Mouse (Mus musculus) midbrain, embryonic 15.5 days (tissue): ENCODE measurements around the gene Bnc1. TPM values are rescaled to one million over a fixed set of nuclear protein-coding genes. Genes with fewer than 3 reads are reported as not detected.

Experiments
- ATAC-seq: fragments of 200-750 bp; cut with Nextera tagmentation; replicated peaks from 2 replicates; pipeline ENCODE4 v1.8.0; 2017; ENCODE audit warnings: moderate TSS enrichment
- H3K27ac ChIP-seq: fragments of 300-500 bp; sonication (generic); 2 replicates; pipeline ENCODE4 v1.5.1; 2015; ENCODE audit warnings: mild to moderate bottlenecking, inconsistent platforms
- H3K27me3 ChIP-seq: fragments of 300-500 bp; sonication (generic); replicated peaks from 2 replicates; pipeline ENCODE4 v1.6.1; 2015; ENCODE audit warnings: inconsistent platforms
- H3K36me3 ChIP-seq: fragments of 300-500 bp; sonication (generic); replicated peaks from 2 replicates; pipeline ENCODE4 v1.6.1; 2015; ENCODE audit warnings: inconsistent platforms
- H3K4me1 ChIP-seq: fragments of 300-500 bp; sonication (generic); 2 replicates; pipeline ENCODE4 v1.6.1; 2015; ENCODE audit warnings: inconsistent platforms
- H3K4me2 ChIP-seq: fragments of 300-500 bp; sonication (generic); 2 replicates; pipeline ENCODE4 v1.6.1; 2015; ENCODE audit warnings: inconsistent platforms, mild to moderate bottlenecking, moderate library complexity
- H3K4me3 ChIP-seq: fragments of 300-500 bp; sonication (generic); 2 replicates; pipeline ENCODE4 v1.5.1; 2015; ENCODE audit warnings: mild to moderate bottlenecking, inconsistent platforms
- H3K9ac ChIP-seq: fragments of 300-500 bp; sonication (generic); 2 replicates; pipeline ENCODE4 v1.6.1; 2015; ENCODE audit warnings: mild to moderate bottlenecking, inconsistent platforms
- H3K9me3 ChIP-seq: fragments of 300-500 bp; sonication (generic); 2 replicates; pipeline ENCODE4 v1.6.1; 2016; ENCODE audit warnings: inconsistent platforms
- WGBS: fragments of 180-500 bp; shearing (Covaris S2); methylation state at CpG from one replicate; pipeline ENCODE4 v1.1.7; 2015; ENCODE audit warnings: mixed read lengths; 5-methylcytosine and 5-hydroxymethylcytosine counted together
- polyA plus RNA-seq: library from polyadenylated mRNA; unstranded; fragments of >200 nt; fragmentation: Nextera tagmentation; extraction: Ambion mirVana; gene quantifications from 2 replicates; pipeline ENCODE4 v1.2.1, GENCODE M21; 2015

The Bnc1 gene
- polyA plus RNA-seq, result 0.08 and 0.20 TPM in 2 replicates

DNA sequence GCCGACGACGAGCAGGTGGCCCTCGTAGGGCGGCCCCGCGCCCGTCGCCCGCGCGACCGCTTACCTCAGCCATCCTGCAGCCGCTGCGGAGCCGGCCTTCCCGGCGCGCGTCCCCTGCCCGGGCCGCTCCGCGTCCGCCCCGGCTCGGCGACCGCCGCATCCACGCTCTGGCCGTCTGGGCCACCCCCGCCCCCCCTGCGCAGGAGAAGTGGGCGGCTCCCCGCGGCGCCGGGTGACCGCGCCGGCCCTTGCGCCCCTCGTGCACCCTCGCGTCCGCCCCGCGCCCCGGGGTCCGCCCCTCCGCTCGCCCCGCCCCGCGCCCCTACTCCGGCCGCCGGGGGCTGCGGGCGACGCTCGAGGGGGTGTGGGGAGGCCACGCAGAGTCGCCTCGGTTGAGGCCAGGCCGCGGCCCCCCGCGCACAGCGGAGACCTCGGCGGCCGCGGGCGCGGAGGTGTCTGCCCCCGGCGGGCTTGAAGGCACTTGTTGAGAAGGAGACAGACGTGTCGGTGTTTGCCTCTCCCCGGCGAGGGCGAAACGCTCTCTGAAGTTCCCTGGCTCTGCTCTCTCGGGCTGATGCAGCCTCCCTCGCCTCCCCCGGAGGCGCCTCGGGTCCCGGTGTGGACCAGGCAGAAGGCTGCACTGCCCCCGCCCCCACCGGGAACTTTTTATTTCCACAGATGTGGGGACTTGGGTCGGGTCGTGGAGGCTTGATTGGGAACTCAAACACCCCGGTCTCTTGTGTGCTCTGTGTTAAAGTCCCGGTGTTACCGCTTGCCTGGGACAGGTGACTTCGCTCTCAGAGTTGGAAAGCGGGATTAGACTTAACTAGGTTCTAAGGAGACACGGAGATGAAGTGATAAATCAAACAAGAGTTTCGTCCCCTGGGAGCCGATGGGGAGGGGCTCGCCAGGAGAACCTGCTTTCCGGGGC is at the start of gene Bnc1:
TSS of gene Bnc1 (minus strand) at position 162 of the 931 bp plus-strand sequence.
- Histone ChIP-seq H3K27me3 (peaks cover 74% of the 10 kb centered on the region), H3K36me3 (no peaks in the 10 kb centered on the region), H3K4me1 (peaks cover 13% of the 10 kb centered on the region), H3K4me2 (peak within 1 kb of the TSS; percentile 89), H3K9me3 (no peaks in the 10 kb centered on the region), H3K4me3 (peak within 1 kb of the TSS; percentile 47), H3K9ac (peak within 1 kb of the TSS; percentile 20; the same call in 1 of the 2 replicates), H3K27ac (no peak within 1 kb of the TSS)
- ATAC-seq, result peak; percentile 74
- WGBS, result 1% methylated on average over 78 of the region's 105 CpGs

DNA sequence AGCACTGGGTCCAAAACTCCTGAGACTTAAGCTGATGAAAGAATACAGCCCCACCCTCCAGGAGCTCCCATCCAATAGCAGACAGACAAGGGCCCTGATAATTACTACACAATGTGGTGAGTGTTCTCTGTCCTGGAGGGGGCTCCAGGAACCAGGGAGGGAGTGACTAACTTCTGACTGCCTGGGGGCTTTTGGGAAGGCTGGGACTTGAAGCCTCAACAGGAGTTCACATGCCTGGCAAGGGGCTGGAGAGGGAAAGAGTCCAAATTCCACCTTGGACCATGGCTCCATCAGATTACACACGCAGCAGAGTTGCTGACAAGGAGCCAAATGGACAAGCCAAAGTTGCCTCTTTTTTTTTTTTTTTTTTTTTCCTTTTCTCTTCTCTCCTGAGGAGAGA is 41.3 kb upstream of the Bnc1 start:
- Histone ChIP-seq H3K4me1 (no peaks in the 10 kb centered on the region), H3K36me3 (no peaks in the 10 kb centered on the region), H3K4me3 (no peak overlapping the region), H3K9me3 (no peaks in the 10 kb centered on the region), H3K4me2 (no peak overlapping the region), H3K9ac (no peak overlapping the region), H3K27ac (no peak overlapping the region), H3K27me3 (no peaks in the 10 kb centered on the region)
- WGBS, result 71% methylated on average over 1 of the region's 1 CpGs
- ATAC-seq, result no peak

DNA sequence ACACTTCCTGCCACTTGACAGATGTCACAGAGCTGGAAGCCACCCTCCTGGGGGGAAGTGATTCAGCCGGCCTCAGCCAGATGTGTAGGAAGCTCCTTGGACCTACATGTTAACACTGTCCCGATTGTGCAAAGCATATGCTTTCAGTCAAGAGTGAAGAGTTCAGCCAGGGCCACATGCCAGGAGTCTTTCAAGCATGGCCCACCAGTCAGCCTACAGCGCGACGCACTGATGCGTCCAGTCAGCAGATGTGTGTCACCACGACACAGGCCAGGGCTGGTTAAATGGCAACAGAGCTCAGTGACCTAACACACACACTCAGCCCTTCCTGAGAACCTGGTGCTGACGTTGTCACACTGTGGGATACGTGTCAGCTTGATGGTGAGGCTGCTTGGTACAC is 37.6 kb upstream of the Bnc1 start:
- Histone ChIP-seq H3K4me3 (no peak overlapping the region), H3K9ac (no peak overlapping the region), H3K27ac (no peak overlapping the region), H3K9me3 (no peaks in the 10 kb centered on the region), H3K4me2 (no peak overlapping the region), H3K36me3 (no peaks in the 10 kb centered on the region), H3K4me1 (no peaks in the 10 kb centered on the region), H3K27me3 (no peaks in the 10 kb centered on the region)
- ATAC-seq, result peak; percentile 27; the same call in 1 of the 2 replicates
- WGBS, result 68% methylated on average over 9 of the region's 9 CpGs

DNA sequence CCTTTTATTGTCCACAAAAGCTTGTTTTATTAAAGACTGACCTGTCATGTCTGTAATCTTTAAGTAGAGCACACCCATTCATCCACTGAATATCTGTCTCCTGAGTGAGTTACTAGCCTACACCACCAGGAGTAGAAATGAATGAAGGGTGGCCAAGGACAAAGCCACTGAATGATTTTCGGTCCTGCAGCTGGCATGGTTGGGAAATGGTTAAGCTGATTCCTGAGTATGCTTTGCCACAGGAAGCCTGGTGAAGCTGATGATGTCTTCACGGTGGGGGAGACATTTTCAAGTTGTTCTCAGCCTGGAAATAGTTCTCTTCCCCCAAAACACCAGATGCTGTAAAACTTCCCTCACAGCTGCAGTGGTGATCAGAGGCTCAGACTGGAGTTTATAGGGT is 33.7 kb upstream of the Bnc1 start:
- no peak for ATAC-seq
- WGBS, result 68% methylated on average over 2 of the region's 2 CpGs

DNA sequence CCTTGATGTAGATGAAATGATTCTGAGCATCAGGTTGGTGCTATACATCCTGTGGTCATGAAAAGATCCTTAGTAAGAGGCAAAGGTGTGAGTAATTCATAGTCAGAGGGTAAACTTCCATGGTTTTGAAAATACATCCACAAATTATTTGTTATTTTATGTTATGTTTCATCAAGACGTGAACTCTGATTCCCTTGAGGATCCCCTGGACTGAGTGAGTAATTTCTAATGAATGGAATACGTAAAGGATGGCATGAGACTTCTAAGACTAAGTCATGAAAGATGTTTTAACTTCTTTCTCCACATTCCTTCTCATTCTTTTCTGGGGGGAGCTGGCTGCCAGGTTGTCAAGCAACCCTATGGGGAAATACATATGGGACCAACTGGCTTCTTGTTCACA is 31.6 kb upstream of the Bnc1 start:
- 88% methylated on average over 2 of the region's 2 CpGs for WGBS
- no peak for ATAC-seq
- no peaks in the 10 kb centered on the region for H3K36me3 ChIP-seq

More for the DNA sequence above, 33.7 kb upstream of the Bnc1 start:
- H3K4me1 ChIP-seq, result no peaks in the 10 kb centered on the region
- H3K36me3 ChIP-seq, result no peaks in the 10 kb centered on the region
- no peak overlapping the region for H3K4me2 ChIP-seq
- H3K4me3 ChIP-seq, result no peak overlapping the region
- no peaks in the 10 kb centered on the region for H3K9me3 ChIP-seq
- H3K27me3 ChIP-seq, result no peaks in the 10 kb centered on the region
- no peak overlapping the region for H3K27ac ChIP-seq
- no peak overlapping the region for H3K9ac ChIP-seq

DNA sequence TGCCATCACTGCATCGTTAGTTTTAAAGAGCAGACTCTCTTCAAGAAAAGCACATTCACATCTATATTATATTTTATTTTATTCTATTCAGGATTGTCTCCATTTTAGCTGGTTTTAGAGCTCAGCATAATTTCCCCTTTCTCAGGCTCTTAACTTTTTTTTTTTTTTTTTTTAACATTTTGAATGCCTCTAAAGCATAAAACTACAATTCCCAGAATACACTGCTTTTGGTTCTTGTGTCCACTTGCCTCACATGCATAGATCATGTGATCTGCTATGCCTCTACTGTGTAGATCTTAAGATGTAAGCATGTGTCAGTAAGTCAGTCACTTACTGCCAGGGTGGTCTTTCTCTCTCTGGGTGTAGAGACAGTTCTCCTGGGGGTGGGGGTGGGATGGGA is 30.3 kb upstream of the Bnc1 start:
- Histone ChIP-seq H3K9ac (no peak overlapping the region), H3K9me3 (no peaks in the 10 kb centered on the region), H3K4me1 (0 out of 2 replicates have a peak, but pooled peaks cover 2% of the 10 kb centered on the region), H3K36me3 (no peaks in the 10 kb centered on the region), H3K27me3 (no peaks in the 10 kb centered on the region), H3K4me3 (no peak overlapping the region), H3K4me2 (no peak overlapping the region), H3K27ac (no peak overlapping the region)
- ATAC-seq, result no peak
- 91% methylated on average over 1 of the region's 1 CpGs for WGBS

More for the DNA sequence above, 31.6 kb upstream of the Bnc1 start:
- Histone ChIP-seq H3K9ac (no peak overlapping the region), H3K9me3 (no peaks in the 10 kb centered on the region), H3K4me3 (no peak overlapping the region), H3K27ac (no peak overlapping the region), H3K4me2 (no peak overlapping the region), H3K4me1 (no peaks in the 10 kb centered on the region), H3K27me3 (no peaks in the 10 kb centered on the region)

DNA sequence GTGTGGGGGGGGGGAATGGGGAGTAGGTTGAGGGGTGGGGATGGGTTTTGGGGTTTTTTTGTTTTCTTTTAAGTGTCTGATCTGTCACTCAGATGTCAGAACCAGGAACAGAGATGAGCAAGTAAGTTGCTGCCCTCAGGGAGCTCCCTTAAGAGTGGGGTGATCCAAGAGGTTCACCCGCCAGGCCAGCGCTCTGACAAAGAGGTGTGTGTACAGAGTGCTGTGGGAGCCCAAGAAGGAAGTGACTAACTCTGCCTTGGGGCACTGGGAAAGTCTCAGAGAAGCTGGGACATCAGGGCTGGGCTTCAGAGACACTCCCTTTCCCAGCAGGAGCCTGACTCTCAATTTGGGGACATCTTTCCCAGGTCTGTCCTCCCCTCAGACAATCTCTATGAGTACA is 25.9 kb upstream of the Bnc1 start:
- no peak overlapping the region for H3K27ac ChIP-seq
- WGBS, result 88% methylated on average over 2 of the region's 2 CpGs
- ATAC-seq, result no peak
- no peak overlapping the region for H3K4me3 ChIP-seq
- H3K9ac ChIP-seq, result no peak overlapping the region
- no peaks in the 10 kb centered on the region for H3K9me3 ChIP-seq
- H3K27me3 ChIP-seq, result peaks cover 3% of the 10 kb centered on the region; the same call in 1 of the 2 replicates
- no peaks in the 10 kb centered on the region for H3K36me3 ChIP-seq
- H3K4me2 ChIP-seq, result no peak overlapping the region
- H3K4me1 ChIP-seq, result peaks cover 9% of the 10 kb centered on the region; the same call in 1 of the 2 replicates

DNA sequence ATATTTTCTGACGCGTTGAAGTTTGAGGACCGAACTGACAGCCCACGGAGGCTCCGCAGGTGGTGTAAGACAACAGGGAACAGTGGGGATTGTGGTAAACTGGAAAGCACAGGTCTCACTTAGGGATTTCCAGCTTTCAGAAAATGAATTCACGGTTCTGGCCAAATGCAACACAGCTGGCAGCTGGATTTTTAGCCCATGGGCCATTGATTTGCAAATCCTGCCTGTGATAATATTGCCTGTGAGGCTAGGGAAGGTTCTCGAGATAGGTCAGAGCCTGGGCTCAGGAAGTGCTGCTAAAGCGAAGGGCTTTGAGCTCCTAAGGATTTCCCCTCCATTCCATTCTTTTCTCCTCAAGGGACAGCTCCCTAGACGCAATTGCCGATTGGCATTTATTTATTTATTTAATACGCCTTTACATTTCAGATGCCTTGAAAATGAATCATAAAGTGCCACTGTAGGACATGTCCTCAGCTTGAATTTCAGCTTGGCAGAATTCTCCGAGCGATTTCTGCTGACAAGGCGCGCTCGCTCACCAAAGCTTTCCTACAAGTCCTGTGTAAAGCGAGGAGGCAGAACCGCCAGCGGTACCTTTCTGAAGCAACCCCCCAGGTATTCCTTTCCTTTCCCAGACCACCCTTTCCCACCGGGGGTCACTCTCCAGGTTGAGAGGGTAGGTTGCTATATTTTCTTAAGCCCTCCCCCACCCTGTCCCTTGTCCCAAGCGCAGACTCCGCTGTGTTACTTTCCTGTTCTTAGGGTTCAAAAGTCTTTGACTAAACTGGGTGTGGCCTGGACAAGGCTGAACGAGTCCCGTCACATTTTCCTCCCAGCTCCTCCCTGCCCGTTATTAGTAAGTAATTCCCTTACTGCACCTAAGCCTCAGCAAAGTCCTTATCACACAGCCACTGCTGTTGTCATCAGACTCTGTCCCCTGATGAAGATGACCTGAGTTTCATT is 24.9 kb upstream of the Bnc1 start:
- Histone ChIP-seq H3K27ac (no peak overlapping the region), H3K36me3 (no peaks in the 10 kb centered on the region), H3K4me1 (peaks cover 9% of the 10 kb centered on the region; the same call in 1 of the 2 replicates), H3K9me3 (no peaks in the 10 kb centered on the region), H3K9ac (no peak overlapping the region), H3K4me3 (peak overlapping the region; percentile 7; the same call in 1 of the 2 replicates), H3K27me3 (peaks cover 3% of the 10 kb centered on the region; the same call in 1 of the 2 replicates), H3K4me2 (peak overlapping the region; percentile 43)
- no peak for ATAC-seq
- whole genome bisulfite sequencing, result 6% methylated on average over 25 of the region's 25 CpGs

DNA sequence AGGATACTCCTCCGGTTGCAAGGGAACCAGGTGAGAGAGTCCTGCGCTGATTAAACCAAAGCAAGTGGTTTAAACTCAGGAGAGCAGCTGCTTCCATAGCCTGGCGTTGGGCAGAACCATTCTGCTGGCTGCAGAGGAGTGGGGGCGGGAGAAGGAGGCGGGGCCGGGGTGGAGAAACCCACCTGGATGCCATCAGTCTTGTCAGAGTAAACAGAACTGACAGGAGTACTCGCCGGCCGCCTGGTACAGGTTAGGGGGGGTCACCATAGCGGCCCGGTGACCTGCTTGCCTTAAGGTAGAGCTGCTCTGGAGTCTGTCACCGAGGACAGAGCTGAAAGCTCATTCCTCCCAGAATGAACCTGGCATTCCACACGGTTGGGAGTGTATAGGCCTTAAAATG is 20.4 kb upstream of the Bnc1 start:
- no peak for ATAC-seq
- H3K27me3 ChIP-seq, result peaks cover 3% of the 10 kb centered on the region; the same call in 1 of the 2 replicates
- H3K4me3 ChIP-seq, result no peak overlapping the region
- 23% methylated on average over 13 of the region's 13 CpGs for WGBS
- H3K36me3 ChIP-seq, result no peaks in the 10 kb centered on the region
- no peaks in the 10 kb centered on the region for H3K9me3 ChIP-seq
- no peak overlapping the region for H3K27ac ChIP-seq
- H3K9ac ChIP-seq, result no peak overlapping the region
- H3K4me1 ChIP-seq, result peaks cover 8% of the 10 kb centered on the region; the same call in 1 of the 2 replicates
- H3K4me2 ChIP-seq, result no peak overlapping the region

DNA sequence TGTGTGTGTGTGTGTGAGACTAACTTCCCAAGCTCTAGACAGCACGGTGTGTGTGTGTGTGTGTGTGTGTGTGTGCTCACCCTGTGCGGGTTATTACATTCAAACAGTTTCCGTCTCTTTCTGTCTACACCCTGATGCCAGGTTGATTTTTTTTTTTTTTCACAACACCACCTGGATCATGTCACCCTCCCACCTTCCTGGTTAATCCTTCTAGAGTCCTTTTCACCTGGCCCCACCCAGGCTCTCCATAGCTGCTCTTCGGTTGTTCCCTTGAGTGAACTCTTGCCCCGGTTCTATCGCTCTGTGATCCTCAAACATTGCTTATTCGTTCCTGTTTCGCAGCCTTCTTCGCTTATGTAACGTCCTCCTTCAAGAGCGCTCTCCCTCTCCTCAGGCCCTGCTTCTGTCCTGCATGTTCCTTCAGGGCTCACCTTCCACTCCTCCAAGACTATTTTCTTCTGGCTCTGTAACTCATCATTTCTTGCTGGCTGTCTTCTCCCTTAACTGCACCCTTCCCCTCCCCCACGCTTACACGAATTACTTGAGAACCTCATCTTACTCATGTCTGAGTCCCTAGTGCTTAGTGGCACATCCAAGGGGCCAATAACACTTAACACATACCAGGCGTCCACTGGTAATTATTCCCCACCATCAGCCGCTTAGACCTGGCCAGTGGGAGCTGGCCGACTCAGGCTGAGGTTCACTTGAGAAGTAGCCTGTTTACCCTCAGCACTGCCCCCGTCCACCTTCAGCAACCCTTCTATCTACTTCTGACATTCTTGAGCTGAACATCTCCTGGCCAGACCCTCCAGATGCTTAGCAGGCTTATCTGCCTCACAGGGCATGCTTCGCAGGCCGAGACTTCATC is 19.7 kb upstream of the Bnc1 start:
- 75% methylated on average over 19 of the region's 19 CpGs for WGBS
- Histone ChIP-seq H3K36me3 (no peaks in the 10 kb centered on the region), H3K27me3 (peaks cover 3% of the 10 kb centered on the region; the same call in 1 of the 2 replicates), H3K4me2 (no peak overlapping the region), H3K9ac (no peak overlapping the region), H3K4me1 (peaks cover 1% of the 10 kb centered on the region; the same call in 1 of the 2 replicates), H3K27ac (no peak overlapping the region), H3K4me3 (no peak overlapping the region), H3K9me3 (no peaks in the 10 kb centered on the region)
- ATAC-seq, result no peak

DNA sequence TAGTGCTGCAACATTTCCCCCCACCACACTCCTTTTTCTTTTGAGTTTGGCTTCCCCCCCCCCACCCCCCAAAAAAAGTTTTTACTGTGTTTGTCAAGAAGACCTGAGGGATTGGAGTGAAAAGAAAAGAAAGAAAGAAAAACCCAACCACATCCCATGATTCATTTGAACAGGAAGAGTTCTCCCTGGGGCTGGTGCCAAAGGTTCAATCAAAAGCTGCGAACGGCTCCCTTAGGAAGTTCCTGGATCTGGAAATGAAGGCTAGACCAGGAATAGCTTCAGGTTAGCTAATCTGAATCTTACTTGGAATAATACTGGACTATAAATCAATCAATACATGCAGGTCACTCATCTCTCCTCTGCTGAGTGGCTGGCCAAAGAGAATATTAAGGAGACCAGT is 15.1 kb upstream of the Bnc1 start:
- Histone ChIP-seq H3K4me3 (no peak overlapping the region), H3K9me3 (no peaks in the 10 kb centered on the region), H3K4me2 (no peak overlapping the region), H3K27ac (no peak overlapping the region), H3K4me1 (no peaks in the 10 kb centered on the region), H3K9ac (no peak overlapping the region), H3K36me3 (no peaks in the 10 kb centered on the region), H3K27me3 (no peaks in the 10 kb centered on the region)
- no peak for ATAC-seq
- 81% methylated on average over 2 of the region's 2 CpGs for whole genome bisulfite sequencing
